Mouse (Mus musculus) embryonic facial prominence, embryonic 15.5 days (tissue): ENCODE results near the gene Trap1a. TPM values are rescaled to one million over a fixed set of nuclear protein-coding genes. Genes with fewer than 3 reads are reported as not detected.

ENCODE experiments used
- ATAC-seq: fragments of 200-750 bp; cut with Nextera tagmentation; 2 replicates; pipeline ENCODE4 v1.8.0; 2017; ENCODE audit warnings: low read depth, moderate TSS enrichment; ENCODE audit not compliant: insufficient number of reproducible peaks, low FRiP score, low TSS enrichment
- H3K27ac ChIP-seq: fragments of 300-500 bp; sonication (generic); replicated peaks from 2 replicates; pipeline ENCODE4 v1.5.1; 2015; ENCODE audit warnings: mild to moderate bottlenecking, inconsistent platforms
- H3K27me3 ChIP-seq: fragments of 300-500 bp; sonication (generic); 2 replicates; pipeline ENCODE4 v1.6.1; 2015; ENCODE audit warnings: inconsistent platforms
- H3K36me3 ChIP-seq: fragments of 300-500 bp; sonication (generic); 2 replicates; pipeline ENCODE4 v1.6.1; 2015; ENCODE audit warnings: mild to moderate bottlenecking, inconsistent platforms
- H3K4me1 ChIP-seq: fragments of 300-500 bp; sonication (generic); 2 replicates; pipeline ENCODE4 v1.6.1; 2015; ENCODE audit warnings: inconsistent platforms
- H3K4me2 ChIP-seq: fragments of 300-500 bp; sonication (generic); replicated peaks from 2 replicates; pipeline ENCODE4 v1.6.1; 2015; ENCODE audit warnings: mild to moderate bottlenecking, inconsistent platforms
- H3K4me3 ChIP-seq: fragments of 300-500 bp; sonication (generic); replicated peaks from 2 replicates; pipeline ENCODE4 v1.5.1; 2015; ENCODE audit warnings: mild to moderate bottlenecking, inconsistent platforms
- H3K9ac ChIP-seq: fragments of 300-500 bp; sonication (generic); 2 replicates; pipeline ENCODE4 v1.6.1; 2015; ENCODE audit warnings: inconsistent platforms
- H3K9me3 ChIP-seq: fragments of 300-500 bp; sonication (generic); replicated peaks from 2 replicates; pipeline ENCODE4 v1.6.1; 2016; ENCODE audit warnings: inconsistent platforms
- WGBS: fragments of 180-500 bp; shearing (Covaris S2); methylation state at CpG from one replicate; pipeline ENCODE4 v1.1.7; 2015; 5-methylcytosine and 5-hydroxymethylcytosine counted together
- polyA plus RNA-seq: library from polyadenylated mRNA; unstranded; fragments of >200 nt; fragmentation: Nextera tagmentation; extraction: Ambion mirVana; gene quantifications from 2 replicates; pipeline ENCODE4 v1.2.1, GENCODE M21; 2015

The Trap1a gene
- polyA plus RNA-seq, 1 experiment from 2014 or later, result not detected

GRCm38 (mm10) chrX:139357639-139358260, 24.3 kb downstream of the Trap1a start:
- H3K27me3 ChIP-seq, result peaks cover 8% of the 10 kb centered on the region
- no peak overlapping the region for H3K27ac ChIP-seq
- ATAC-seq, result no peak
- H3K4me1 ChIP-seq, result no peaks in the 10 kb centered on the region
- WGBS, result 49% methylated on average over 7 of the region's 7 CpGs
- no peak overlapping the region for H3K9ac ChIP-seq
- H3K4me2 ChIP-seq, result no peak overlapping the region
- no peaks in the 10 kb centered on the region for H3K36me3 ChIP-seq
- no peaks in the 10 kb centered on the region for H3K9me3 ChIP-seq
- no peak overlapping the region for H3K4me3 ChIP-seq

- no peak overlapping the region for H3K4me2 ChIP-seq
- WGBS, result 65% methylated on average over 18 of the region's 18 CpGs
- H3K27me3 ChIP-seq, result peaks cover 8% of the 10 kb centered on the region
- H3K9ac ChIP-seq, result no peak overlapping the region
- no peaks in the 10 kb centered on the region for H3K9me3 ChIP-seq
- H3K4me1 ChIP-seq, result no peaks in the 10 kb centered on the region
- H3K36me3 ChIP-seq, result no peaks in the 10 kb centered on the region
- H3K27ac ChIP-seq, result no peak overlapping the region
- H3K4me3 ChIP-seq, result no peak overlapping the region
- ATAC-seq, result no peak
These were observed 24.9 kb downstream of the Trap1a start for GRCm38 (mm10) chrX:139358361-139358760.

DNA sequence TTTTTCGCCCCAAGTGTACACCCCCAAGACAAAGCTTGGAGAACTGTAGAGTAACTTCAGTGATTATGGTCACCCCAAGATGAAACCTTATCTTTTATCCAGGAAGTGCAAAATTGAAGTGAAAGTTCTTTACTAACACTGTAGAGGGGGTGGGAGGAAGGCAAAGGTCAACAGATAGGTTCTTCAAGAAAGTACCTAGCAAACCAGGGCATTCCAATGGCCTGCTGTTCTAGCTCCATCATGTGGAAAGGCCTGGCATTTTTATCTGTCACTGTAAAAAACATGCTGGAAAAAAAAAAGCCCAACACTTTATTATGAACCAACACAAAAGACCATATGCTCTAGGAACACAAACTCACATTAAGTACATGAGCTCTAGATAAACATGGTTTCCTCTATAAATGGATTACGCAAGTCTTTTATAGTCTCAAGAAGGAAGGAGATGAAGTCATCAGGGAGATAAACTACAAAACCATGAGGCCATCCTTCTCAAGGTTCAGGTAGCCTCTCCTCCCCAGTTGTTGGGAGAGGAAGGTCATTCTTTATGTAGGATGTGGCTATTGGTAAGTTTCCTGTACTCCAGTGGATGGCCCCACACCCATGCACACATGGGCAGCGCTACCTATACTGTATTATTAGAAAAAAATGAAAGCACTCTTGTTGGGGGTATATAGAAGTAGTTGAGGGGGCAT, 33.5 kb downstream of the Trap1a start:
- Histone ChIP-seq H3K4me3 (no peak overlapping the region), H3K36me3 (no peaks in the 10 kb centered on the region), H3K4me2 (no peak overlapping the region), H3K4me1 (no peaks in the 10 kb centered on the region), H3K9me3 (no peaks in the 10 kb centered on the region), H3K27me3 (no peaks in the 10 kb centered on the region), H3K27ac (no peak overlapping the region), H3K9ac (no peak overlapping the region)
- WGBS, result 90% methylated on average over 3 of the region's 3 CpGs
- no peak for ATAC-seq

DNA sequence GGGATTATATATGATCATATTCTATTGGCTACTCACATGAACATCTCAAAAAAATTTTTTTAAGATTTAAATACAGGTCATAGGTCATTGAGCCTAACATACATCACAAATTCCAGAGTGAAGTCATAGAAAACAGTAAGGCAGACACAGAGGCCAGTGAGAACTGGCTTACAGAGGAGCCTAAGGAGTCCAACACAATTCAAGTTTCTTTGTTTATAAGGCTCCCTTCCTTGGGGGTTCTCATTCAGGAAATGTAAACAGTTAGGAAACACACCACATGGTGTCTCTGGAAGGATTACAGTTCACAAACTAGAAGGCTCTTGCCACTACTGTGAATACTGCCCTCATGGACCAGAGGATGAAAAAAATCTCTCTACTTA, 34.0 kb downstream of the Trap1a start:
- Histone ChIP-seq H3K4me2 (no peak overlapping the region), H3K27ac (no peak overlapping the region), H3K36me3 (no peaks in the 10 kb centered on the region), H3K9me3 (no peaks in the 10 kb centered on the region), H3K27me3 (no peaks in the 10 kb centered on the region), H3K4me3 (no peak overlapping the region), H3K9ac (no peak overlapping the region), H3K4me1 (no peaks in the 10 kb centered on the region)
- ATAC-seq, result no peak

GRCm38 (mm10) chrX:139369122-139369521, 35.6 kb downstream of the Trap1a start:
- Histone ChIP-seq H3K27me3 (no peaks in the 10 kb centered on the region), H3K4me1 (no peaks in the 10 kb centered on the region), H3K4me2 (no peak overlapping the region), H3K4me3 (no peak overlapping the region), H3K9me3 (no peaks in the 10 kb centered on the region), H3K36me3 (no peaks in the 10 kb centered on the region), H3K9ac (no peak overlapping the region), H3K27ac (no peak overlapping the region)
- no peak for ATAC-seq
- WGBS, result 57% methylated on average over 4 of the region's 4 CpGs

DNA sequence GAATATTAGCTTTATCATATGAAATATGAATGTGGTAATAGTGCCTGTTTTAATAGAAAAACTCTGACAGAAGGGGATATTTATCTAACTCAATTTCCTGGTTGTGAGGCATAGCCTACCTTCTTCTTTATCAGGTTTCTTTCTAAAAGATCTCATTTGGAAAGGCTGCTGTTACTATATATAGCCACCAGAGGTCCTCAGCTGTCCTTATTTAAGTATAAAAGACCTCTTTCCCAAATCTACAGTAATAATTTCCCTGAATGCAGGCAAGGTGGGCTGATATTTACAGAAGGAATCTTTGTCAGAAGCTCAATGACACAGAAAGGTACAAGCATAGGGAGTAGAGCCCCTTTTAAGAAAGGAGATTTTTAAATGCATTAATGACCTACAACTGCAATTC, 39.2 kb downstream of the Trap1a start:
- Histone ChIP-seq H3K27me3 (no peaks in the 10 kb centered on the region), H3K9me3 (no peaks in the 10 kb centered on the region)
- no peak for ATAC-seq

More for the DNA sequence above, 39.2 kb downstream of the Trap1a start:
- H3K9ac ChIP-seq, result no peak overlapping the region
- no peak overlapping the region for H3K4me3 ChIP-seq
- H3K4me2 ChIP-seq, result no peak overlapping the region
- H3K4me1 ChIP-seq, result no peaks in the 10 kb centered on the region
- H3K36me3 ChIP-seq, result no peaks in the 10 kb centered on the region
- H3K27ac ChIP-seq, result no peak overlapping the region

Other genes with a start within 250 kb of the Trap1a start
- gene Serpina7, start 248.4 kb upstream of the Trap1a start, polyA plus RNA-seq, result 0.15 TPM in 1 of 2 replicates, not detected in the other
- gene 4930513O06Rik, start 247.4 kb upstream of the Trap1a start, polyA plus RNA-seq, result not detected in 2 replicates
- not detected in 2 replicates for gene 4933428M09Rik, start 154.5 kb upstream of the Trap1a start, polyA plus RNA-seq
- gene Mum1l1, start 123.6 kb upstream of the Trap1a start, polyA plus RNA-seq, result 25.4 and 25.7 TPM in 2 replicates
- 0.77 and 0.95 TPM in 2 replicates for gene D330045A20Rik, start 146.7 kb downstream of the Trap1a start, polyA plus RNA-seq
- gene Rnf128, start 229.6 kb downstream of the Trap1a start, polyA plus RNA-seq, result 9.8 and 12.8 TPM in 2 replicates